Comparison of ENCODE assay signal across 12 mouse cellular contexts in the genomic region with DNA sequence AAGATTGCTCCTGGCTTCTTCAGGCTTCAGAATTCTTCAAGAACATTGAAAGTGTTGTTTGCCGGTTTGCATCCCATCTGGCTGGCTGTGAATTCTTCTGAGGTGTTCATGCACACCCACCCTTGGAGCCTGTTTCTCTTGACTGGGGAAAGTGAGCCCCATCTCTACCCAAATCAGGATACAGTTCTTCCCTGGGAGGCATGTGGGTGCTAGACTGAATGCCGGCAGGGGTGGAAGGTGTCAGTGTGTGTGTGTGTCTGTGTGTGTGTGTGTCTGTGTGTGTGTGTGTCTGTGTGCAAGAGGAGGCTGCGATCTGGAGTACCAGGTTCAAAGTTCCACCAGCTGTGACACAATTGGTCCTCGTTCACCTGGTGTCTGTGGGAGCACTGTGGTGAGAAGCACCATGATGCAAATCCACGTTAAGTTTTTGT.
DNase-seq lines count a peak whose midpoint lies in the region; ATAC-seq and TF ChIP-seq lines count a peak whose summit lies in the region.
"Had no signal": no experiment of that assay in that cellular context is flagged by ENCODE, and none has a peak within 500 bp of the region (broad histone marks: within the 10 kb centered on the region; RNA-seq: fewer than 3 reads in every experiment).

No protein-coding gene starts in this region.

- DNase-seq in heart, postnatal 4 days: no peak
- no peak for DNase-seq in lung, postnatal 0 days (ENCODE audit: low spot score)
- DNase-seq in lung, adult 2 months: no peak
- DNase-seq in right cerebral cortex, adult 2 months (ENCODE audit: low spot score in 2 of 2): peak; percentile 70 to 71
- DNase-seq in thymus, postnatal 4 days: peak; percentile 54
- DNase-seq in cerebellum, adult 11 months: no peak
- DNase-seq in urinary bladder, postnatal 4 days (ENCODE audit: low spot score in 2 of 2): no peak
- DNase-seq: cerebellum, adult 8-10 months had no signal

- no peak overlapping the region for H3K4me2 ChIP-seq in heart, embryonic 13.5 days
- H3K4me2 ChIP-seq in lung, postnatal 0 days (replicated peaks; ENCODE audit: low read depth, low read length): no peak overlapping the region
- H3K4me2 ChIP-seq: embryonic facial prominence, embryonic 12.5 days had no signal

- no peaks in the 10 kb centered on the region for H3K27me3 ChIP-seq in heart, embryonic 13.5 days (replicated peaks)
- H3K27me3 ChIP-seq in lung, postnatal 0 days (replicated peaks; ENCODE audit: insufficient read depth, low read length): no peaks in the 10 kb centered on the region
- H3K27me3 ChIP-seq: embryonic facial prominence, embryonic 12.5 days had no signal

- no peaks in the 10 kb centered on the region for H3K9me3 ChIP-seq in heart, embryonic 13.5 days
- no peaks in the 10 kb centered on the region for H3K9me3 ChIP-seq in lung, postnatal 0 days (ENCODE audit: low read length)
- H3K9me3 ChIP-seq: embryonic facial prominence, embryonic 12.5 days had no signal

- TF ChIP-seq POLR2A in lung, adult 2 months (IDR thresholded peaks at IDR 0.05; ENCODE audit: borderline replicate concordance, extremely low read depth, low read depth, low read length): no peak

- no peak overlapping the region for H3K4me3 ChIP-seq in heart, embryonic 13.5 days
- H3K4me3 ChIP-seq in lung, postnatal 0 days (ENCODE audit: low read depth, low read length): no peak overlapping the region
- H3K4me3 ChIP-seq in lung, adult 2 months (replicated peaks; ENCODE audit: extremely low read depth, low read depth, low read length): no peak overlapping the region
- H3K4me3 ChIP-seq: embryonic facial prominence, embryonic 12.5 days had no signal

- TF ChIP-seq EP300 in lung, postnatal 0 days (IDR thresholded peaks at IDR 0.05): no peak

- H3K4me1 ChIP-seq in heart, embryonic 13.5 days: peaks cover 49% of the 10 kb centered on the region
- H3K4me1 ChIP-seq in lung, postnatal 0 days (ENCODE audit: insufficient read depth, low read depth, low read length): peaks cover 7% of the 10 kb centered on the region
- H3K4me1 ChIP-seq in lung, adult 2 months (ENCODE audit: control insufficient read depth, insufficient read depth, low read length): peaks cover 29% of the 10 kb centered on the region

- 63% methylated on average over 5 of the region's 5 CpGs for WGBS in heart, embryonic 13.5 days
- WGBS in lung, postnatal 0 days: 76% methylated on average over 5 of the region's 5 CpGs
- WGBS in lung, adult 2 months: 68% methylated on average over 5 of the region's 5 CpGs

- peak overlapping the region; percentile 80 for H3K27ac ChIP-seq in heart, embryonic 13.5 days (replicated peaks)
- H3K27ac ChIP-seq in lung, postnatal 0 days (ENCODE audit: low read length): peak overlapping the region; percentile 71
- H3K27ac ChIP-seq: embryonic facial prominence, embryonic 12.5 days; hindbrain, postnatal 0 days had no signal

- no peak for TF ChIP-seq CTCF in lung, postnatal 0 days (IDR thresholded peaks at IDR 0.05)
- TF ChIP-seq CTCF in lung, adult 2 months (IDR thresholded peaks at IDR 0.05; ENCODE audit: insufficient read depth, low read length): no peak

- ATAC-seq in heart, embryonic 13.5 days (ENCODE audit: extremely low read depth, insufficient number of reproducible peaks, low FRiP score, low TSS enrichment): no peak
- ATAC-seq in lung, postnatal 0 days: no peak
- ATAC-seq: forebrain, embryonic 16.5 days had no signal

- H3K36me3 ChIP-seq in heart, embryonic 13.5 days: no peaks in the 10 kb centered on the region
- H3K36me3 ChIP-seq in lung, postnatal 0 days (ENCODE audit: insufficient read depth, low read length): no peaks in the 10 kb centered on the region
- H3K36me3 ChIP-seq: embryonic facial prominence, embryonic 12.5 days had no signal

- H3K9ac ChIP-seq in heart, embryonic 13.5 days: no peak overlapping the region
- no peak overlapping the region for H3K9ac ChIP-seq in lung, postnatal 0 days (replicated peaks; ENCODE audit: low read depth)
- H3K9ac ChIP-seq: embryonic facial prominence, embryonic 12.5 days had no signal

Comparison
In these comparisons a context has a peak if more than half of its experiments do, and no peak if none do; other contexts are left out.
1. DNase-seq: peak in right cerebral cortex, adult 2 months (2 of 2) and thymus, postnatal 4 days (single experiment); none in heart, postnatal 4 days (single experiment), lung, postnatal 0 days (single experiment), lung, adult 2 months (single experiment), cerebellum, adult 11 months (single experiment) and urinary bladder, postnatal 4 days (0 of 2).